Mouse (Mus musculus) cerebellum, adult 2 months (tissue): ENCODE results near the gene Epn1.

ENCODE experiments used
- CTCF ChIP-seq: fragments of 200-500 bp; IDR thresholded peaks from 2 replicates; pipeline ENCODE4 v1.5.1; 2011; ENCODE audit warnings: low read depth, mild to moderate bottlenecking, control low read depth, low read length, moderate library complexity, borderline replicate concordance; ENCODE audit not compliant: insufficient read depth
- POLR2A ChIP-seq: fragments of 200-500 bp; IDR thresholded peaks from 2 replicates; pipeline ENCODE4 v1.6.1; 2011; ENCODE audit warnings: low read length, control low read depth, borderline replicate concordance; ENCODE audit not compliant: insufficient read depth

DNA sequence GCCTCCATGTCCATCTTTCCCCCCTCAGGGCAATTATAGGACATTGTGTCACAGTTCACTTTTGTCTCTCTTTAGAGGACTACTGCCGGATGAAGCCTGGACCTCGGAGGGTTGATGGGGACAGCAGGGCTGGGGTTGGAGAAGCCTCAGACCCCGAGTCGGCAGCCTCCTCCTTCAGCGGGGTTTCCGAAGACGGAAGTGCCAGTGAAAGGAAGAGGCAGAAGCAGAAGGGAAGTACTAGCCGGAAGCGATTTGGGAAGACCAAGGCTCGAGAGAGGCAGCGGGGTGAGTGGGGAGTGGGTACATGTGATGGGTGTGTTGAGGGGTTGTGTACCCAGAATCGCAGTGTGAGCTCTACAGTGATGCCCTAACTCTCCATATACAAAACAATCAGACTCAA lies 20.6 kb upstream of the Epn1 start:
- TF ChIP-seq CTCF (no peak), POLR2A (no peak)
